Mouse (Mus musculus) heart, adult 9 months (tissue): ENCODE results near the gene Nup85.
"Not testable (repeated sequence)": the region's sequence is repeated elsewhere in the genome, so short reads cannot be mapped to it uniquely, and the experiment has no call there.

Experiments
- DNase-seq, 2 experiments: peaks; one replicate each; pipeline ENCODE4 v3.0.0; 2022; ENCODE audit warnings: low spot score in 2 of 2

The Nup85 gene

GRCm38 (mm10) chr11:115564064-115564809 lies at the start of gene Nup85:
Gene Nup85, plus strand, starts transcription at chr11:115564434.
- DNase-seq, result peak; percentile 94 to 96

- no peak for DNase-seq
Observed at GRCm38 (mm10) chr11:115515021-115515420, 49.2 kb upstream of the Nup85 start.

GRCm38 (mm10) chr11:115516942-115517341 lies 47.3 kb upstream of the Nup85 start:
- DNase-seq, result no peak

GRCm38 (mm10) chr11:115518693-115519092 lies 45.5 kb upstream of the Nup85 start:
- DNase-seq, result no peak

- DNase-seq, result no peak
Observed at GRCm38 (mm10) chr11:115519581-115519980, 44.7 kb upstream of the Nup85 start.

- DNase-seq, result no peak
Observed at GRCm38 (mm10) chr11:115520218-115520617, 44.0 kb upstream of the Nup85 start.

GRCm38 (mm10) chr11:115521080-115521479 lies 43.2 kb upstream of the Nup85 start:
- DNase-seq, result no peak

- DNase-seq, result no peak
Observed at GRCm38 (mm10) chr11:115522238-115522637, 42.0 kb upstream of the Nup85 start.

- DNase-seq, result no peak
Observed at GRCm38 (mm10) chr11:115522703-115523102, 41.5 kb upstream of the Nup85 start.

- not testable (repeated sequence) for DNase-seq
Observed at GRCm38 (mm10) chr11:115526446-115526845, 37.8 kb upstream of the Nup85 start.

GRCm38 (mm10) chr11:115534759-115535371 lies 29.4 kb upstream of the Nup85 start:
- DNase-seq, result no peak

GRCm38 (mm10) chr11:115535401-115536037 lies 28.7 kb upstream of the Nup85 start:
- DNase-seq, result peak in 1 of 2 experiments; percentile 78

- peak; percentile 99 to 100 for DNase-seq
Observed at GRCm38 (mm10) chr11:115536038-115536681, 28.1 kb upstream of the Nup85 start, which contains the start of gene Sumo2. Gene Sumo2, minus strand, starts transcription at chr11:115536276.

GRCm38 (mm10) chr11:115536856-115537568 lies 27.2 kb upstream of the Nup85 start:
- DNase-seq, result no peak

GRCm38 (mm10) chr11:115538045-115538444 lies 26.2 kb upstream of the Nup85 start:
- no peak for DNase-seq

GRCm38 (mm10) chr11:115543571-115543970 lies 20.7 kb upstream of the Nup85 start:
- DNase-seq, result no peak

GRCm38 (mm10) chr11:115552783-115553182 lies 11.5 kb upstream of the Nup85 start:
- no peak for DNase-seq

GRCm38 (mm10) chr11:115555717-115556116 lies 8.5 kb upstream of the Nup85 start:
- no peak for DNase-seq

GRCm38 (mm10) chr11:115563406-115563805 lies 828 bp upstream of the Nup85 start:
- no peak for DNase-seq

- no peak for DNase-seq
Observed at GRCm38 (mm10) chr11:115564961-115565360, 727 bp downstream of the Nup85 start.

GRCm38 (mm10) chr11:115579080-115579479 lies 14.8 kb downstream of the Nup85 start:
- no peak for DNase-seq
